Mouse (Mus musculus) embryonic fibroblast, embryonic 13.5 days (primary cell): ENCODE data around the gene Lamb3.

Experiments used
- CTCF ChIP-seq: IDR thresholded peaks from 2 replicates; pipeline ENCODE4 v1.5.1; 2011; ENCODE audit warnings: mild to moderate bottlenecking, control low read depth, low read length, moderate library complexity, borderline replicate concordance; ENCODE audit not compliant: insufficient read depth
- POLR2A ChIP-seq: IDR thresholded peaks from 2 replicates; pipeline ENCODE4 v1.6.1; 2011; ENCODE audit warnings: low read depth, mild to moderate bottlenecking, control low read depth, low read length, moderate library complexity

- TF ChIP-seq CTCF: no peak
- no peak for TF ChIP-seq POLR2A
These were observed 179.7 kb downstream of the Lamb3 start for GRCm38 (mm10) chr1:193387241-193387640.
